Mouse (Mus musculus) inflammation-experienced regulatory T-cells, adult 6 months (primary cell): ENCODE data around the gene Sla2. TPM values are rescaled to one million over a fixed set of nuclear protein-coding genes. Genes with fewer than 3 reads are reported as not detected.
"Not testable (repeated sequence)": the region's sequence is repeated elsewhere in the genome, so short reads cannot be mapped to it uniquely, and the experiment has no call there.

Source experiments
- ATAC-seq: one replicate; pipeline ENCODE4 v1.8.0; 2017
- polyA plus RNA-seq, 3 experiments: library from polyadenylated mRNA; unstranded; fragments of 100-300 nt; shearing (Covaris generic); gene quantifications; one replicate each; pipeline ENCODE4 v1.2.1; 2017

The Sla2 gene
- polyA plus RNA-seq, result 10 to 100 TPM; 55.1 to 91.5 (median 58.8) TPM

DNA sequence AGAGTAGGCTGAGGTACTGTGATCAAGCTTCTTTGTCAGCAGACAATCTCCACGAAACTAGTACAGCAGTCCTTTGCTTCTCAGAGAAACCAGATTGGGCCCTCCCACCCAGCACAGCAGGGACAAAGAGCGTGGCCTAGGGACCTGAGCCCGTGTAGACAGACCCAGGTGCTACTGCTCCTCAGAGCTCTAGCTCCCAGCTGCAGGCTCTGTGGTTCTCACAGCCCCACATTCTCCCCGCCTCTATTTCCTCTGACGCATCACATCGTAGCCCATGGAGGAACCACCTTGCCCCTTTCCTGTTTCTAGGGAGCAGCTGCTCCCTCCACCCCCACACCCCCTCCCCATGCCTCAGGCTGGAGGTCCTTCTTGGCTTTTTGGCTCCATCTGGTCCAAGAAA is at the start of gene Sla2:
Gene Sla2, minus strand, starts transcription at position 176 of the 400 bp plus-strand sequence.
- peak; percentile 86 for ATAC-seq

DNA sequence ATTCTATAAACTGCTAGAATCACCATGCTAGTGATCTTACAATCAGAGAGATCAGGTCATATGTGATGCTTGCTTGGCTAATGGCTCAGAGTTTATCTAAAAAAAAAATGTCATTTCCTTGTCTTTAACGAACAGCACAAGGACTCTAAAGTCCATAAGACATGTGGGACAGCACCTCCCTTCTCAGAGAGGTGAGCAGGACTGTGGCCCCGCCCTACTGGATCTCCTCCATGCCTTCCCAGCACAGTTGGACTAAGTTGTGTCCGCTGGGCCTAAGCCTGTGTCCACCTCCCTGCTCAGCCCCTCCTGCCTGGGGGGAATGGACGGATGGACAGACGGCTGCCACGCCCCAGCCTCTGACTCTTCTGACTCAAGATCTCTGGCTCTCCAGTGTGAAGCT is 48.0 kb upstream of the Sla2 start:
- no peak for ATAC-seq

DNA sequence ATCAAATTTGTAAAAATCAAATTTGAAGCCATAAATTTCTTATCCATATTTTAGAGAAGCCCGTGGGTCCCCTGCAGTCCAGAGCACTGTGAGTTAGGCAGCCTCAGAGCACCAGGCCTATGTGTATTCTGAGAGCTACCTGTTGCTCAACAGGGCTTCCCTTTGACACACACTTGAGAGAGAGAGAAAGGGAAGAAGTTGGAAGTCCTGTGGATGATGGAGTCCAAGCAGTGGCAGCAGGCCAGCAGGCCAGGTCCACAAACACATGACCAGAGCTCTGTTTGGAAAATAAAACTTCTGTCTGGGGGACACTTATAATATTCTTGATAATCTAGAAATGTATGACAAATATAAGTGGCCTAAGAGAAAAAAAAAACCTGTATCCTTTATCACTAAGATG is 46.4 kb upstream of the Sla2 start:
- no peak for ATAC-seq

DNA sequence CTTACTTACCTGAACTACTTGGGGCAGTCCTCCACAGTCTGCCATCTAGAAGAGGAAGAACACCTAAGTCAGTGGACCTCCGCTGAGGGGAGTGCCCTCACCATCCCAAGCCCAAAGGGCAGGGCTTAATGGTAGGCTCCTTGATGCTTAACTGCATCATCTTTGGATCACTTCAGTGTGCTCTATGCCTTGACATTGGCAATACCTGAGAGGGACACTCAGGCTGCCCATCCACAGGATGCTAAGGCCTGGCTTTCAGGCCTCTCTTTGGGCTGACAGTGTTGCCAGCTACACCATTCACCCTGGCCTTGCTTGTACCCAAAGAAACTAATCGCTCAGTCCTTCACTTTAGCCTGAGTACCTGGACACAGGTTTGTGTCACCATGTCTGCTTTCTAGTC is 44.4 kb upstream of the Sla2 start:
- no peak for ATAC-seq

DNA sequence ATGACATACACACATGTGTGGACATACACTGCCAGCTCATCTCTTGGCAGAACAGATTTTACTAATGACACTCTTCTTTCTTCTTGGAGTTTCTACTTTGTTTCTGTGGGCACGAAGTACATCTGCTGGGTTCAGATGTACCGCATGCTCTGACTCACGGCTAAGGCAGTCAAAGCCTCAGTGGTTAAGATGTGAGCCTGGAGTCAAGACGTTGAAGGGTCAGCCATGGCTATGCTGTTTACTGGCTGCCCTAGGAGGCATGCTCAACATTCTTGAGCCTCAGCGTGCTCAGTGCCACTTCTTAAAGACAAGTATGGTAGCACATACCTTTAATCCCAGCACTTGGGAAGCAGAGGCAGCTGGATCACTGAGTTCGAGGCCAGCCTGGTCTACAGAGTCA is 43.6 kb upstream of the Sla2 start:
- ATAC-seq, result no peak

DNA sequence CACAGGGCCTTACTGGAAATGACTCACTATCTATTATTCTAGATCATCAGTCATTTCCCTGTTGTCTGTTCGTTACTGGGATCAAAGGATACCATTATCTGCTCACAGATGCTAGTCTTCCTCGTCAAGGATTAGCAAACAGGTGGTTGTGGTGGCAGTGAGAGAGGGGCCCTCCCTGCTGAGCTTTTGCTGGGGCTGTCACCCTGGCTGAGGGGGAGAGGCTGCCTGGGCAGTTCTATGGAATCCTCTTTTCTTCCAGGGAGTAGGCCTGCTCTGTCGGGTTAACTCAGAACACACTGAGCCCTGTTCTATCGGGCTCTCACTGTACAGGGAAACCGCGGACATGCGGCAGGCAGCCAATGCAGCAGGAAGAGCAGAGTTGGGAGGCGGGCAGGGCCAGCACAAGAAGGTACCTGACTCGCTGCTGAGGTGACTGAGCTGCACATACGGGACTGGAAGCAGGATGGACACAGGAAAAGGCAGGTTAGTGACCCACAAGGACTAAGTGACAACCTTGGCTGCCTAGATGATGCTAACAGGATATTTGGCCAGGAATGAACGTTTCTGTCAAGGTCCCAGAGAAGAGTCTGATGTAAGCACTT is 42.6 kb upstream of the Sla2 start:
- no peak for ATAC-seq

DNA sequence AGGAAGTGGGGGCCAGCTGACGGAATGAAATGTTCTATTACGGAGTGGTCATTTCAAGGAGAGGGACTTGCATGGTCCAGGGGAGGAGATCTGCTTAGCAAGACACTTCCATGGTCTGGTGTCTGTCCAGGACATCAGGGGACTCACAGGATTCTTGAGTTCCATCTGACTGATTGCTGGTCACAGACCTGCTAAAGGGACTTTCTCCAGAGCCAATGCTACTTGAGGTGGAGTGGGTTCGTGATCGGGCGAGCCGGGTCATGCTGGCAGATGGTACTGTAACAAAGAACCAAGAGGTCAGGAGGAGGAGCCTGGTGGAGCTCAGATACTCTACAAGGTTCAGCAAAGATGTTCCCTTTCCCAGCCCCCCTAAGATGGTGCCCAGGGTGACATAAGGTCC is 41.6 kb upstream of the Sla2 start:
- no peak for ATAC-seq

DNA sequence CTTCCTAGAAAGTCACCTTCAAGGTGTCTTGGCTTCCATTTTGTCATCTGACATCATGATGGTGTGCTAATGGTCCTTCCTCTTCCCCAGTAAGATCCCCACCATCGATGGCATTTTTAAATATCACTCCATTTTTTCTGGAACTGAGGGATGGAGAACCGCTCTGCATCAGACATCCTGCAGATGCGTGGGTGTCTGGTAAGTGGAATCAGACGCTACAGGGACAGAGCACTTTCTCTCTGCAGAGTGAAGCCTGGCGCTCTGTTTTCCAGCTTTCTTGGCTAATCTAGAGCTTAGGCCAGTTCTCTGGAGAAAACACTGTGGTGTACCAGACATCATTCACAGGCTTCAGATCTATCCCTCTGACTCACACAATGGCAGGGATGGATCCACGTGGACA is 40.7 kb upstream of the Sla2 start:
- ATAC-seq, result no peak

DNA sequence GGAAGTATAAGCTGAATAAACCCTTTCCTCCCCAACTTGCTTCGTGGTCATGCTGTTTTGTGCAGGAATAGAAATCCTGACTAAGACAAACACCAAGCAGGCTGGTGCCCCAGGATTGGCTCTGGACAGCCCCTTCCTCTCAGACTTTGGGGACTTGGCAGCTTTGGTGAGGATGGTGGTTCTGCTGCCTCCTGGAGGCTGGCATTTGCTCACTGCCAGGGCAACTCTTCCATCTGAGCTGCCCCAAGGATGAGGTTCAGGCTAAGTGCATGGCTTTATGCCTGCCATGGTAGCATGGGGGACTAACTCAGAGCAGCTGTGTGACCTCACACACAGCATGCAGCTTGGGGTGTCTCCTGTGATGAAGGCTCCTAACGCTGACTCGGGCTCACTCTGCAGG is 38.6 kb upstream of the Sla2 start:
- ATAC-seq, result not testable (repeated sequence)

DNA sequence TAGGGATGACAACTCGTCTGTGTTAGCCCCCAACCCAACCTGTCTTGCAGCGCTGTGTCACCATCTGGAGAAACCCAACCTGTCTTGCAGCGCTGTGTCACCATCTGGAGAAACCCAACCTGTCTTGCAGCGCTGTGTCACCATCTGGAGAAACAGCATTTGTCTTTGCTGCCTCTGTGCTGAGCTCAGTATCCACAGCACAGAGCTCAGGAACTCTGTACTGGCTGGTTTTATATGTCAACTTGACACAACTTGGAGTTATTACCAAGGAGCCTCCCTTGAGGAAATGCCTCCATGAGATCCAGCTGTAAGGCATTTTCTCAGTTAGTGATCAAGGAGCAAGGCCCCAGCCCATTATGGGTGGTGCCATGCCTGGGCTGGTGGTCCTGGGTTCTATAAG is 38.1 kb upstream of the Sla2 start:
- not testable (repeated sequence) for ATAC-seq

DNA sequence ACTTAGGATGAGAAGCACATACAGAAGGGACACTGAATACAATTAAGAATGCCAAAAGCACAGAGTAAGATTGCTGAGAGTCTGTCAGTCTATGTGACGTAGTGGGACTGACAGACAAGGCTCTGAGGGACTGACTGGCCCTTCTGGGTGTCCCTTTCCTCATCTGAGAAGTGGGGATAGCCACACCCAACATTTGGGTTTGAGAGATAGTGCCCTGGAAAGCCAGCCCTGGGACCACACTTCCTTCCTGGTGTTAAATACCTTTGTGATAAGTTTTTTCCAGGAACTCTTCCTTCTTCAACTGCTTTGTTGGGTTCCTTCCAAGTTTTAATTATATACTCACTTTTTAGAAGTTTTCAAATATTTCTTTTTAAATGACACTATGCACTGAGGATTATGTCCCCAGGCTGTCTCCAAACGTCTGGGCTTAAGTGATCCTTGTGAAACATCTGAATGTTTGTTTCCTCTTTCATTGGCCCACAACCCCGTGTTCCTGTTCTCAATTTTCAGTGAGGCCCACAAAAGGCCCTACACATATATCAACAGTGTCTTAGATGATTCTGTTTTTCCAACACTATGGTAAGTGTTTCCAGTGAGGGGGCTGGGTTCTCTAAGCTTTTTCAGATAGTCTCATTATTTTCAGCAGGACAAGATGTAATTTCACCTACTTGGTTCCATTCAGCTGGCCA is 37.4 kb upstream of the Sla2 start:
- ATAC-seq, result no peak

DNA sequence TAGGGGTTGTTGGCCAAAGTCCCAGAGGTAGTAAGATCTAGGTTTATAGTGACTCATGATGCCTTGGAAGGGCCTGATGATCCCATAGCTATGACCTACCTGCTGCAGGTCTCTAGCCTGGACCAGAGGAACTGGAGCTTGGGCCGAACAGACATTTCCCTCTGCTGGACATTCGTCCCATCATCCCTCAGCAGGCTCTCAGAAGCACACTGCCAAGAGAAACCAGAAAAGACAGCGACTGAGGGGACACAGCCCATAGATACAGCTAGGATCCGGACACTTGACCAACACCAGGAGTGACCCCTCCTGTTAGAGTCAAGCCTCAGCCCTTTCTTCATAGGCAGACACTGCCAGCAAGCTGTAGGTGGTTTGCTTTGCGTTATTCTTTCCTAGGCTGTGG is 36.1 kb upstream of the Sla2 start:
- ATAC-seq, result no peak

DNA sequence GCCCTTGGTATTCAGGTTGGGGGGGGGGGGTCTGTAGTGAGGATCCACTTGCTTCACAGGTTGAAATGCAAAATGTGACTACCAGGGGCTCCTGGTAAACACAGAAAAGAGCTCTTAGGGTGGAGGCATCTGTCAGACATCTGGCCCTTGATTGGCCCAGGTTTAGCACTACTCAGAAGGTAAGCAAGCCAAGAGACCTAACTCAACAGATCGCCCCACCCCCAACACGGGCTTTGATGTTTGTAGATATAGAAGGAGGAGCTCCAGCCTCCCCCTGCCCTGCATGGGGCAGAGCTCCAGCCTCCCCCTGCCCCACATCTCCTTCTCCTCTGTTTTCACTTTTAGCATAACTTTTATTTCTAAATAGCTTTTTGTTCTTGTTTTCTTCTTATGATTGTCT is 32.8 kb upstream of the Sla2 start:
- ATAC-seq, result no peak

DNA sequence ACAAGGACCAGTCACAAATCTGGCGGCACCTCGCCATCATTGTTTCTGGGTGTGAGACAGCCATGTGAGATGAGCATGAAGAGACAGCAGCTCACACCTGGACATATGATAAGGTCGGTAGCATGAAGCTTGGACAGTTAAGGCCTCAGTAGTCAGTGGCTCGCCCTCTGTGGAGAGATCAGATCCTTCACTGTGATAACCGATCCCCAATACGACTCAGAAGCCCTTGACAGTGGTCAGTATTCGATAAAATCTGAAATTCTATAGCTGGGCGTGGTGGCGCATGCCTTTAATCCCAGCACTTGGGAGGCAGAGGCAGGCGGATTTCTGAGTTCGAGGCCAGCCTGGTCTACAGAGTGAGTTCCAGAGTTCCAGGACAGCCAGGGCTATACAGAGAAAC is 32.2 kb upstream of the Sla2 start:
- ATAC-seq, result not testable (repeated sequence)

DNA sequence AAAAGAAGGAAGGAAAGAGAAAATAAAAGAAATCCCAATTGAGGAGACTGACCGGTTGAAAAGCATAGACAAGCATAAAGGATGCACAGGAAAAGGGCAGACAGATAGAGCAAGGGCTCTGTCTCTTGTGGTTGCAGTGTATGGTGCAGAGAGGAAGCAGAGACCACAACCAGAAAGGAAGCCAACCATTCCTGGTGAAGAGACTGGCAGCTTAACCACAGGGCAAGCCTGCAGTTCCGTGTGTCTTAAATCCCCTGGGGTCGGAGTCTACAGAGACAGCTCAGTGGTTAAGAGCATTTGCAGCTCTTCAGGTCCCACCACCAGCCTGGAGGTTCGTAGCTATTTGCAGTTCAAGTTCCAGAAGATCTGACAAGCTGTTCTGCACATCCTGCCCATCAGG is 31.6 kb upstream of the Sla2 start:
- ATAC-seq, result peak; percentile 65

DNA sequence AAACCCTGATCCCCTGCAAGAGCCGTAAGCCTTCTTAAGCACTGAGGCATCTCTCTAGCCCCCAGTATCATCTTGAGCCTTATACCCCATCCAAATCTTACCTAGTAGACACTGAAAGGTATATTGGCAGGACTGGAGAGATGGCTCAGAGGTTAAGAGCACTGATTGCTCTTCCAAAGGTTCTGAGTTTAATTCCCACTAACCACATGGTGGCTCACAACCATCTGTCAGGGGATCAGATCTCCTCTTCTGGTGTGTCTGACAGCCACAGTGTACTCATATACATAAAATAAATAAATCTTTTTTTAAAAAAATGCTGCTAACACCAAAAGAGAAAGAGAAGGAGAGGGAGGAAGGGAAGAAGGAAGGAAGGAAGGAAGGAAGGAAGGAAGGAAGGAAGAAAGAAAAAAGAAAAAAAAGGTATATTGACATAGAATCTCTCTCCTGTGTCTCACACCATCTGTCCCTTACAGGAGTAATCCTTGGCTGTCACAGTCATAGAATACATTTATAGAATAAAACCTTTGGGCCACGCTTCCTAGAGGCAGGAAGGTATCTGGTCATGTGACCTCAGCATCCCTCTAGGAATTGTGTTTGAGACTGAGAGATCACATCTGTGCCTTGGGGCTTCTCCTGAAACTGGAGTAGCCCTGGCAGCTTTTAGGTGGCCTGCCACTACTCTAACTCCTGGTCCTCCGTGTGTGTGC is 29.6 kb upstream of the Sla2 start:
- no peak for ATAC-seq

DNA sequence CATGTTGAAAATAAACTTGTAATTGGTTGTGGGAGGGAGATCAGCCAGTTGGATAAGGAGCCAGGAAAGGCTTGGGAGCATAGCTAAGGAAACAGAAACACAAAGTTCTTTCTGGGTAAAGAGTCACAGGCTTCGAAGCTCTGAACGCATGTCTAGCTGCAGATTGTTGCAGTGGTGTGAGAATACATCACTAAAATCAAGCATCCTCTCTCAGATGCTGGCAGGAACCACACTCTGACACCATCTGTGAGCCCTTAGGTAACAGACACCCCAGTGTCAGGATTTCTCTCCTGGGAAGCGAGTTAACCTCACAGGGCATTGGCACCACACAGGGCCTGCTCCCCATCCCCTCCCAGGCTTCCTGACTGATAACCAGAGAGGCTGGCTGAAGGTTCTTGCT is 28.6 kb upstream of the Sla2 start:
- ATAC-seq, result no peak

DNA sequence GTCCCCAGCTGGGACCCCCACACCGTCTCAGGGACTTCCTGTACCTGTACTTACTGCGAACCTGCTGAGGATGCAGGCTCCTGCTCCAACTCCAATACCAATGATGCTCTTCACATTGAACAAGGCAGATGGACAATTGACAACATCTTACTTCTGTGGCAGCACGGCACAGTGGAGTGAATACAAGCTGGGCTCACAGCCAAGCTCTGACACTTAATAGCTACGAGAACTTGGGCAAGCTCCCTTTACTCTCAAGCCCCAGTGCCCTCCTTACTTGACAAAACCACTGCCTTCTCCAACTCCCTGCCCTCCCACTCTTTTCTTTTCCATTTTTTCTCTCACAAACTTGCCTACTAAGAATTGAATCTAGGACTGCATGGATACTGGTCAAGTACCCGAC is 26.2 kb upstream of the Sla2 start:
- ATAC-seq, result no peak

DNA sequence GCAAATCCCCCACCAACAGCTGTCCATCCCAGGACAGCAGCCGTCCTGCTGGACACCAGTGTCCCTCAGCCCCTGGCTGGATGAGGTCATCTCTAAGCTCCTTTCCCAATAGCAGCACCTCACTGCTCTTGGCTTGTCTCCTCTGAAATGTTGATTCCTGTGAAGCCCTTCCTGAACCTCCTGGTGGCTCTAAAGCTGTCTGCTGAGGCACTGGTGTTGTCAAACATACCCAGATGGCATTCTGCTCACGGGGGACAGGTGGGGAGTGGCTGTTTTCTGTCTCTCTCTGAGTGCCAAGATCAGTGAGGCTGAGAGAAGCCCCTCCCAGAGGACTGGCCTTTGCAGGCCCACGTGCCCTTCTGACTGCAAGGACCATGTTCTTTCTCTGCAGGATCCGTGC is 18.9 kb upstream of the Sla2 start:
- not testable (repeated sequence) for ATAC-seq

DNA sequence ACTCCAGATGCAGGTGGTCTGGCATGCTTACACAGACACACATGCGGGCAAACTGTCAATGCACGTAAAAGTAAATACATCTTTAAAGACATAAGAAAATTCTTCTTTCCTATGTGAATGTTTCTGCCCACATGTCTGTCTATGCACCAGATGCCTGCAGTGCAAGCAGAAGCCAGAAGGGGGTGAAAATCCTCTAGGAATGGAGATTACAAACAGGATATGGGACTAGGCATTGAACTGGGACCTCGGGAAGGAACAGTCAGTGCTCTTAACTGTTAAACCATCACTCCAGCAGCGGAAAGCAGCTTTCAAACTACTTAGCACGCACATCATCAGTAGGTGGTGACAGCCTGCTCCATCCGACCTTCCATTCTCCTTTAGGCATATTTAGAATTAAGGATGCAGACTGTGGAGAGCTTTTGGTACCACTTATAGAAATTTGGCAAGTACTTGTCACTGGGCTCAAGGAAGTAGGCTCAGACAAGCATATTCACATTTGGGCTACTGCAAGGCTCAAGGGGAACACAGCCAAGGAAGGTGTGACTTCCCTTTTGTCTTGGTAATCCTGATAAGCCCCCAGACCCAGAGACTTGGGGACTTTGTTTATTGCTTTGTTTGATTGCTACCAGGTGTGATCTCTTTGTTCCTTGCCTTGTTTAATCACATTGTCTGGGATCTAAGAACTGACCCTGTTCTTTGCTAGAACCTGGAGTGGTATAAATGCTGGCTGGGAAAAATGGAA is 18.2 kb upstream of the Sla2 start:
- no peak for ATAC-seq

DNA sequence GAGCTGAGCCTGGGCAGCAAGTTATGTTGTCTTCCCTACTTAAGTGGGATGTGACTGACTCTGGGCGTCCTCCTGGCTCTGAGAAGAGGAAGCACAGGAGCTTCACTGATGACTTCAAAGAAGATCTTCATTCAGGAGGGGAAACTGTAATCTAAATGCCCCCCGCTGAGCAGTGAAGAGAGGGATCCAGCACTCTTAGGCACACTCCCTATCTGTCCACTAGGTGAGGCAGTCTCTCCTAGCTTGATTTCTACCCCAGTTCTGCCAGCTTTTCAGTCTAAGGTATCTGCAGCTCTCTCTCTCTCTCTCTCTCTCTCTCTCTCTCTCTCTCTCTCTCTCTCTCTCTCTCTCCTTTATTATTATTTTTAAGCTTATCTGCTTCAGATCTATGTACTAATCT is 16.4 kb upstream of the Sla2 start:
- no peak for ATAC-seq

DNA sequence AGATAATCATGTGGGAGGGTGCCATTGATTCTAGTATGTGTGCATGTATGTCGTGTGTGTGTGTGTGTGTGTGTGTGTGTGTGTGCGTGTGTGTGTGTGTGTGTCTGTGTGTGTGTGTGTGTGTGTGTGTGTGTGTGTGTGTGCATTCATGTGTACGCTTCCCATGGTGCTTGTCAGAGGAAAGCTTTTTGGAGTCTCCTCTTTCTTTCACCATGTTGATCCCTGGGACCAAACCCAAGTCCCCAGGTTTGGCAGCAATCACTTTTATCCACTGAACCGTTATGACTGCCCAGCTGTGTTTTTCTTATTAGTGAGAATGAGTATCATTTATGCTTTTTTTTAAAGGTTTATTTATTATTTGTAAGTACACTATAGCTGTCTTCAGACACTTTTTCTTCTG is 15.4 kb upstream of the Sla2 start:
- not testable (repeated sequence) for ATAC-seq

DNA sequence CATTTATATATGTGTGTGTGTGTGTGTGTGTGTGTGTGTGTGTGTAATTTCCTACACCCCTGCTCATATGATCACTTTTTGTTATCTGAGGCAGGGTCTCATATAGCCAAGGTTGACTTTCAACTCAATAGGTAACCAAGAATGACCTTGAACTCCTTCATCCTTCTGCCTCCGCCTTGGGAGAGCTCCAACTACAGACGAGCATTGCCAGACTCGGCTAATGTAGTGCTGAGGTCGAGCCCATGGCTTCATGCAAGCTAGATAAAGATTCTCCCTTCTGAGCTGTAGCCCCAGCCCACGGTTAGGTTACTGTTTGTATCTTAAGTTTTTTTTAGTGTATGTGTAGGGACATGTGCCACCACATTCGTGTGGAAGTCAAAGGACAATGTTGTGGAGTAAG is 14.9 kb upstream of the Sla2 start:
- no peak for ATAC-seq

DNA sequence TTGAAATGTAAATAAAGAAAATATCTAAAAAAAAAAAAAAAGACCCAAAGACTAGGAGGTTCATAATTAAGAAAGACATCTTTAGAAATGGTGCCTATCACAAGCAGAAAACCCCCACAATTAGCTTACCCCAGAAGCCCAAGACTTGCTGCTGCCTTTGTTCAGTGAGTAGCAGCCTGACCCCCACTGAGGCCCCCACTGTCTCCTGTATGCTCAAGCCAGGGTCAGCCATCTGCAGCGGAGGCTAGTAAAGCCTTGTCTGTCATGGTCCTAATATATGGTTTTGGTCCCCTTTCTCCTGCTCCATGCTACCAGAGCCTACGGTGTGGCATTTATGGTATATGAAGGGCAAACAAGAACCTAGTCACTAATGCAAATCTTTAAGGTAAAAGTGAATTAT is 14.4 kb upstream of the Sla2 start:
- ATAC-seq, result no peak
